Mouse (Mus musculus) mesoderm, embryonic 11.5 days (tissue): Measurements from ENCODE around the gene Zbtb44.
A peak's percentile ranks its signal among the peaks of the same experiment; 100 is the strongest.
"Not testable (repeated sequence)": the region's sequence is repeated elsewhere in the genome, so short reads cannot be mapped to it uniquely, and the experiment has no call there.

ENCODE experiments used
- DNase-seq: peaks from one replicate; pipeline ENCODE4 v3.0.0-alpha.2; 2012; ENCODE audit warnings: low read depth, low spot score

The Zbtb44 gene

GRCm38 (mm10) chr9:31030532-31031413 is at the start of gene Zbtb44:
Zbtb44 (plus strand) TSS chr9:31030644.
- peak; percentile 31 for DNase-seq

DNA sequence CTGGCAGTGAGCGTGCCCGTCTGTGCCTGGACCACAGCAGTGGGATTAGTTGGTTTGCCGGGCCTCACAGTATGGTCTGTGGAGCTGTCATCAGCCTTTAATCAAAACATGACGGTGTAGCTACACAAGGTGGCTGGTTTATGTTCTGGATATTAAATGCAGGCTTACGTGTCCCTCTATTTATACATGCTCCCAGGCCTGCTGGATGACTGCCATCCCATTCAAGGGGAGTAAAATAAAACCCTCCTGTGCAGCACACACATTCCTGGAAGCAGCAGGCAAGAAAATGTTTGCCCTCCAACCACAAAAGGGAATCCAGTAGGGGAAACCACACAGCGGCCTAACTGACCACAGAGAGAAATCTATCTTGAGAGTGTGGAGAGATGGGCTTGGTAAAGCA is 44.7 kb upstream of the Zbtb44 start:
- DNase-seq, result no peak

GRCm38 (mm10) chr9:30993106-30993505 is 37.3 kb upstream of the Zbtb44 start:
- no peak for DNase-seq

- no peak for DNase-seq
Measured at GRCm38 (mm10) chr9:30996590-30997562, 33.6 kb upstream of the Zbtb44 start.

DNA sequence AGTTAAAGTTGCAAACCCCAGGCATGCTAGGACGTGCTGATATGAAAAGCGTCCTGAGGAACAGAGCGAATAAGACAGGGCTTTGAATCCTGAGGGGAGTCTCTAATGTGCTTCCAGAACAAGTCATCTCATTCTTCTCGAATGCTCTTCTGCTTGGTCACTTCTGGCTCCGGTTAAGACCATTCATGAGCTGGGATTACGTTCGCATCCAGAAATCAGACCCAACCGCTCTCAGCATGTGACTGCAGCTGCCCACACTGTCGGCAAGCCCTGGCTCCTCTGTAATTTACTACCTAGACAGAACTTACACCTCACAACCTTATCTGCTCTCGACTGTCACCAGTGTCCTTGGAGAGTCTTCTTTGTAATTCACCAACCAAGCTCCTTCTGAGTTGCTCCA is 29.8 kb upstream of the Zbtb44 start:
- no peak for DNase-seq

DNA sequence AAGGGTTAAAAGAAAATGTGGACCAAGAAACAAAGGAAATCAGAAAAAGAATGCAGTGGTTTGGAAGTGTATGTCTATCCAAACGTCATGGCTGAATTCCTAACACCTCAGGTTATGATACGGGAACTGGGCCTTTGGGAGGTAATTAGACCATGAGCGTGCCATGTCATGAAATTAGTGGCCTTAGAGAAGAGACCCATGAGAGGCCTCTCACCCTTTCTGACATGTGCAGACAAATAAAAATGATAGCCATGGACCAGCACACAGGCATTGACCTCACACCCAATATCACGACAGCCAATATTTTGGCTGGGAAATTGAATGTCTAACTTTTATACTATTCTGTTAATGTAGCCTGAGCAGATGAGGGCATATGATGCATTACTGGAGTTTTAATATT is 27.9 kb upstream of the Zbtb44 start:
- no peak for DNase-seq

DNA sequence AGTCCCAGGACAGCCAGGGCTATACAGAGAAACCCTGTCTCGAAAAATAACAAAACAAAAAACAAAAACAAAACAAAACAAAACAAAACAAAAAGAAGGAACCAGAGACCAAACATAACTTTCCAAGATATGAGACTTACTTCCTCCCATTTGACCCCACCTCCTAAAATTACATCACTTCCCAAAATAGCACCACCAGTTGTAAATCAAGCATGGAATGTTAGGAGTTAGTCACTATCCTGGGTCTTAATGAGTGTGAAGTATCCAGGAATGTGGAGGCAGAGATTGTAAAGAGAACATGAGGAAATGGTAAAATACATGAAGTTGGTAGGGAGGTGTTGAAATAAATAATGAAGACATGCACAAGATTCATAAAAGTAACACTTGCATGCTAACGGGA is 21.1 kb upstream of the Zbtb44 start:
- DNase-seq, result no peak

- no peak for DNase-seq
Measured at GRCm38 (mm10) chr9:31010040-31010439, 20.4 kb upstream of the Zbtb44 start.

GRCm38 (mm10) chr9:31010749-31011148 is 19.7 kb upstream of the Zbtb44 start:
- no peak for DNase-seq

DNA sequence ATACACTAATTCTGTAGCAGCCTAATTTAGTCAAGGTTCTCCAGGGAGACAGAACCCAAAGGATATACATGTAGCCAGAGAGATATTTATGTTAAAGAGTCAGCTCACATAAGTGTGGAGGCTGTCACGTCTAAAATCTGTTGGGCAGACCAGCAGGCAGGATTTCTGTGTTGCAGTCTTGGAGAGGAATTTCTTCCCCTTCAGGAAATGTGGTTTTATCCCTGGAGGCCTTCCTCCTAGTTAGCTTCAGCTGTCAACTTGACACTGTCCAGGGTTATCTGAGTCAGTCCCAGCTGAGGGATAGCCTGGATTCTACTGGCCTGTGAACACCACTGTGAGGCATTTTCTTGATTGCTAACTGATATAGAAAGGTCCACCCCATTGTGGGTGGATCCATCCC is 18.9 kb upstream of the Zbtb44 start:
- peak; percentile 25 for DNase-seq

DNA sequence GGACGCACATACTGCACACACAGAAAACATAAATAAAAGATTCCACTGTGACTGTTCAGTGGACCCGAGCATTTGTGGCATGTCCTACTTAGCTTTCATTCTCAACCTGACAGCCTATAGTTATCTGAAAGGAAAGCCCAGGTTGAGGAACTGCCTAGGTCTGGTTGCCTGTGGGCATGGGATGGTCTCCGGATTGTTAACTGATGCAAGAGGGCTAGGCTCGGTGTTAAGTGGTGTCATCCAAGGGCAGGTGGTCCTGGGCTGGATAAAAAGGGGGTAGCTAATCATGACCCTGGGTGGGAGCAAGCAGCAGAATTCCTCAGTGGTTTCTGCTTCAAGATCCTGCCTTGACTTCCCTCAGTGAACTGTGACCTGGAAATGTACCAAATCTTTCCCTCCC is 17.8 kb upstream of the Zbtb44 start:
- no peak for DNase-seq

GRCm38 (mm10) chr9:31013415-31013814 is 17.0 kb upstream of the Zbtb44 start:
- no peak for DNase-seq

GRCm38 (mm10) chr9:31017616-31018015 is 12.8 kb upstream of the Zbtb44 start:
- DNase-seq, result no peak

DNA sequence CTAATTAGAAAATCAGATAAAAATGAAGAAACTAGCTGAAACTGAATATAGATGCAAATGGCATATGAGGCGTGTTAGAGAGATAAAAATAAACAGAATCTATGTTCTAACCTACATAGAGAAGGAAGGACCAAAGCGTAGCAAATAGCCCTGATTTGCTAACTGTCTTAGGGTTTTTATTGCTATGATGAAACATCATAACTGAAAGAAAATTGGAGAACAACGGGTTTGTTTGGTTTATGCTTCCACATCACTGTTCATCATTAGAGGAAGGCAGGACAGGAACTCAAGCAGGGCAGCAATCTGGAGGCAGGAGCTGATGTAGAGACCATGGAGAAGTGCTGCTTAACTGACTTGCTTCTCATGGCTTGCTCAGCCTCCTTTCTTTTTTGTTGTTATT is 12.3 kb upstream of the Zbtb44 start:
- no peak for DNase-seq

GRCm38 (mm10) chr9:31018705-31019104 is 11.7 kb upstream of the Zbtb44 start:
- DNase-seq, result no peak

DNA sequence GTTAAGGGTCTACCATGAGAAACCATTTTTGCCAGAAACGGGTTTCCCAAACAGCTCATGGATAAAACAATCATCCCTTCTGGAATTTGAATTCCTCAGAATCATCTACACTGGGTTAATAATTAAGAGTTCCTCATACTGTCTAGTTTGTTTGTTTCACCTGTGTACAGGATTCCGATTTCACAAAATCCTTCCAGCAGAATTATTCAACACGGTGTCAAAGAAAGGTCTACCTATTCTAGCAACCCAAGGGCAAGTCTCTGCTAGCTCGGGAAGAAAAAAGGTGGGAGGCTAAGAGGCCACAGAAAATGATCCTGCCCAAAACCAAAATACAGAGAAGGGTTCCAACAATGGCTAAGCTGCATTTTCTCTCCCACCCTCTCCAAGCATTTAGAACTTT is 2.2 kb upstream of the Zbtb44 start:
- DNase-seq, result no peak

DNA sequence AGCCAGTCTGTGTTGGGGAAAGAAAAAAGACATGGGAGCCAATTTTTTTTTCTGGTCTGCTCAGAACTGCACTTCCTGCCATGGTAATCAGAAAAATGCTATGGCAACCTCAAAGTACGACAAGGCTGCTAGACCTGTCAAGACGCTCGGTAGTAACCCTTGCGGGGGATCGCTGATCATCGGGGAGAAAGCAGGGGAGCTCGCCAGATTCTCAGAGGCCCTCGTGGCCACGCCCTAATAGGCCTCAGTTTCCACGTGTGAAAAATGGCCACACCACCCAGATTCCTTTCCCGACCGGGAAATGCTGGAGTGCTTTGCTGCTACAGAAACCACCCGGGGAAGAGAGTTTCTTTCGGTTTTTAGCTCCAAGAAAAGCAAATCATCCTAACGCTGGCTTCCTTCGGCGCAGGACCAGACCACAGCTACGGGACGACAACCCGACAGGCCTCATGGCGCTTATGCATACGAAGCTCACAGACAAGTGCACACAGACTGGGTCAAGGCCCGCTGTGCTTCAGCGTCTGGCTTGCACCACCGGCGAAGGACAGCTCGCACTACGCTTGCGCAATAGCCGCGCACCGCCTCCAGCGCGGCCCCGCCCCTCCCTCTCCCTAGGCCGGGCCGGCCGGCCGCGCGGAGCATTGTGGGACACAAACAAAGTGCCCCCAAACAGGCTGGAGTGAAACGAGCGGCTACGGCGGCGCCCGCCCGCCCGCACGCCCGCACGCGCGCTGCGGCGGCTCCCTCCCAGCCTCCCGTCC is 513 bp upstream of the Zbtb44 start:
- peak; percentile 96 for DNase-seq

DNA sequence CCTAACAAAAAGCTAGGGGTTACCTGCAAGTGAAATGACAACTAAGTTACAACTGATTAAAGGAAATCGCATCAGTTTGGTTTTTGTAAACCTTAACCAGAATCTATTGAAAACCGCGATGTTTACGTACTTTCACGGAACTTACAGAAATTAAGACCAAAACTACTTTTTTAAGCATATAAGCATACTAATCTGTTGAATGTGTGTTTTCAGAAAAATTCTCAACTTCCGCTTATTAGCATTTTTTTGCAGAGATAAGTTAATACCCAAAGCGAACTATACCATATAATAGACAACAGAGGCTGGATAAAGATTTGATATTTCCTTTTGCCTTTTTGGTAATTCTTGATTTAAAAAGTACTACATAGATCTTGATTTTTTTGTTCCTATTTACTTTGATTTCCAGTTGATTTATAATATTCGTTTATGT is 985 bp downstream of the Zbtb44 start:
- DNase-seq, result no peak

DNA sequence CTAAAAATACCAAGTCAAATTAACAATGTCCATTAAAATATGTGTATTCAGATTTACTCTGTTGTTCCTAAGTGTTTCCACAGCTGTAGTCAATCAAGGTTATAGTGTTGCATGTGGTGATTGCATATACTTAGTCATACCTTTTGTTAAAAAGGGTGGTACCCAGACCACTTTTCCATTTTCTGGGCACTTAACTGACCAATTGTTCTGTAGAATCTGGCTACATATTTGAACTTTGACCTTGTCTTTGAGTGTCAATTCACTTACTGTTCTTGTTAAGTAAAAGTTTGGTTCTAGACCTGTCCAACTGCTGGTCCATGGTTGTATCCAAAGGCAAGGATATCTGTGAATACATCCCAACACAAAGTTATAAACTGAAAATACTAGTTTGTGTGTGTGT is 2.1 kb downstream of the Zbtb44 start:
- no peak for DNase-seq

GRCm38 (mm10) chr9:31050208-31050607 is 19.8 kb downstream of the Zbtb44 start:
- DNase-seq, result no peak

DNA sequence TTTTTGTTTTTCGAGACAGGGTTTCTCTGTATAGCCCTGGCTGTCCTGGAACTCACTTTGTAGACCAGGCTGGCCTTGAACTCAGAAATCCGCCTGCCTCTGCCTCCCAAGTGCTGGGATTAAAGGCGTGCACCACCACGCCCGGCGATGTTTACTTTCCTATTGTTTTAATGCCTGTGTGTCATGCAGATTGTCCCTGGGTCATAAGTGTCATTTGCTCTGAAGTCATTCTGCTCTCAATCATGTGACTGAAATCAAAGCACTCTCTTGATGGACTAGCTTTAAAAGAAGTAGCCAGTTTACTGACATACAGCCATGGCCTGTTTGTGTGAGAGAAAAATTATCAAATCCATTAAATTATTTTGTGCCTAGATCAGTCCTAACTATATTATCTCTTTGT is 21.1 kb downstream of the Zbtb44 start:
- not testable (repeated sequence) for DNase-seq

DNA sequence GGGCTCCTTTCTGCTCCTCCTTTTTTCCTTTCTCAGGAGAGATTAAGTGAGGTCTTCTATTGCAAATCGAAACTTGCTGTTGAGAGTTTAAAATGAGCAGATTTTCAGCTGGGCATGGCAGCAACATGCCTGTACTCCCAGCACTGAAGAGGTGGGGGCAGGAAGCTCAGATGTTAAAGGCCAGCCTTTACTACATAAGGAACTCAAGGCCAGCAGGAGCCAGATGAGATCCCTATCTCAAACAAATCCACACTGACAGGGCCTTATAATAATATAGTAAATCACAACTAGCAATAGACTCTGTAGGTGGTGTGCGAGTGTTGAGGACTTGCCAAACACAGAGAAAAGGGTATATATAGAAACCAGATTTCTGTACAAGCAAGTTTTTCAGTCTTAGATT is 28.3 kb downstream of the Zbtb44 start:
- DNase-seq, result no peak
